Mouse (Mus musculus) stomach, embryonic 16.5 days (tissue): ENCODE measurements at regions not wholly inside any gene's neighbourhood (a gene's known extent, or its start where the extent isn't known, plus 50 kb on each side); places are given as distances from the start of the nearest gene placed in this dataset.
A peak's percentile ranks its signal among the peaks of the same experiment; 100 is the strongest.

Experiments used
- ATAC-seq: fragments of 200-750 bp; cut with Nextera tagmentation; 2 replicates; pipeline ENCODE4 v1.8.0; 2017; ENCODE audit warnings: moderate number of reproducible peaks, moderate TSS enrichment; ENCODE audit not compliant: insufficient read depth, low FRiP score
- H3K27ac ChIP-seq: fragments of 300-500 bp; sonication (generic); 2 replicates; pipeline ENCODE4 v1.5.1; 2014; ENCODE audit warnings: low read length
- H3K27me3 ChIP-seq: fragments of 300-500 bp; sonication (generic); 2 replicates; pipeline ENCODE4 v1.6.1; 2014; ENCODE audit warnings: low read length, control low read depth, mixed read lengths; ENCODE audit not compliant: control insufficient read depth, insufficient read depth
- H3K36me3 ChIP-seq: fragments of 300-500 bp; sonication (generic); 2 replicates; pipeline ENCODE4 v1.6.1; 2014; ENCODE audit warnings: low read length; ENCODE audit not compliant: control insufficient read depth, insufficient read depth
- H3K4me1 ChIP-seq: fragments of 300-500 bp; sonication (generic); 2 replicates; pipeline ENCODE4 v1.6.1; 2014; ENCODE audit warnings: low read length, control low read depth, mixed read lengths; ENCODE audit not compliant: control insufficient read depth, insufficient read depth
- H3K4me2 ChIP-seq: fragments of 300-500 bp; sonication (generic); 2 replicates; pipeline ENCODE4 v1.6.1; 2014; ENCODE audit warnings: low read depth, low read length, mixed read lengths
- H3K4me3 ChIP-seq: fragments of 300-500 bp; sonication (generic); replicated peaks from 2 replicates; pipeline ENCODE4 v1.5.1; 2014; ENCODE audit warnings: mild to moderate bottlenecking, low read length
- H3K9ac ChIP-seq: fragments of 300-500 bp; sonication (generic); 2 replicates; pipeline ENCODE4 v1.6.1; 2014; ENCODE audit warnings: low read length
- H3K9me3 ChIP-seq: fragments of 300-500 bp; sonication (generic); replicated peaks from 2 replicates; pipeline ENCODE4 v1.6.1; 2016; ENCODE audit warnings: low read length, control low read depth; ENCODE audit not compliant: control insufficient read depth
- WGBS: fragments of 180-500 bp; shearing (Covaris S2); extraction: QIAGEN DNeasy Blood & Tissue Kit; methylation state at CpG from one replicate; pipeline ENCODE4 v1.1.7; 2014; 5-methylcytosine and 5-hydroxymethylcytosine counted together

- Histone ChIP-seq H3K36me3 (no peaks in the 10 kb centered on the region), H3K9ac (no peak overlapping the region), H3K4me3 (no peak overlapping the region), H3K27me3 (no peaks in the 10 kb centered on the region), H3K4me2 (no peak overlapping the region), H3K4me1 (no peaks in the 10 kb centered on the region), H3K9me3 (no peaks in the 10 kb centered on the region), H3K27ac (no peak overlapping the region)
- 56% methylated on average over 9 of the region's 9 CpGs for WGBS
- ATAC-seq, result no peak
These were observed 108.4 kb upstream of the Twist2 start for GRCm38 (mm10) chr1:91692709-91693460.

DNA sequence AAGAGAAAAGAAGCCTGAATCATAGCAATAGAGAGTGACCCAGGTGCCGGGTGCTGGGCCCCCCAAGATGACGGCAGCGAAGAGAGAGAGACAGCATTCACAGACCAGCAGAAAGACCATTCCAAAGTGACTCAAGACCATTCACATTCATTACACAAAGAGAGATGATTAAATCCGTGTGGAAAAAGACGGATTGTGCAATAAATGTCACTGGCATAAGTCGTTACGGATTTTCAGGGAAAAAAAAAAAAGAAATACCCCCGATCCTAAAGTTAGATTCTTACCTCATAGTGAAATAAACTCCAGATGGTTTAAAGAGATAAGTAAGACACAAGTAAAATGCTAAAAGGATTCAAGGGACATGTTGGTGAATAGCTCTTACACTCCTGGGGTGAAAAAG, 104.2 kb upstream of the Twist2 start:
- no peaks in the 10 kb centered on the region for H3K27me3 ChIP-seq
- no peak overlapping the region for H3K27ac ChIP-seq
- no peak overlapping the region for H3K9ac ChIP-seq
- no peak overlapping the region for H3K4me2 ChIP-seq
- ATAC-seq, result no peak
- no peaks in the 10 kb centered on the region for H3K9me3 ChIP-seq
- no peaks in the 10 kb centered on the region for H3K36me3 ChIP-seq
- no peaks in the 10 kb centered on the region for H3K4me1 ChIP-seq
- H3K4me3 ChIP-seq, result no peak overlapping the region
- WGBS, result 63% methylated on average over 8 of the region's 8 CpGs

- no peaks in the 10 kb centered on the region for H3K36me3 ChIP-seq
- H3K4me1 ChIP-seq, result no peaks in the 10 kb centered on the region
- no peak overlapping the region for H3K27ac ChIP-seq
- H3K9ac ChIP-seq, result no peak overlapping the region
- no peaks in the 10 kb centered on the region for H3K9me3 ChIP-seq
- no peaks in the 10 kb centered on the region for H3K27me3 ChIP-seq
- peak; percentile 74; the same call in 1 of the 2 replicates for ATAC-seq
- WGBS, result 65% methylated on average over 12 of the region's 12 CpGs
- no peak overlapping the region for H3K4me3 ChIP-seq
- H3K4me2 ChIP-seq, result no peak overlapping the region
These were observed 99.8 kb upstream of the Twist2 start for GRCm38 (mm10) chr1:91701475-91701874.

DNA sequence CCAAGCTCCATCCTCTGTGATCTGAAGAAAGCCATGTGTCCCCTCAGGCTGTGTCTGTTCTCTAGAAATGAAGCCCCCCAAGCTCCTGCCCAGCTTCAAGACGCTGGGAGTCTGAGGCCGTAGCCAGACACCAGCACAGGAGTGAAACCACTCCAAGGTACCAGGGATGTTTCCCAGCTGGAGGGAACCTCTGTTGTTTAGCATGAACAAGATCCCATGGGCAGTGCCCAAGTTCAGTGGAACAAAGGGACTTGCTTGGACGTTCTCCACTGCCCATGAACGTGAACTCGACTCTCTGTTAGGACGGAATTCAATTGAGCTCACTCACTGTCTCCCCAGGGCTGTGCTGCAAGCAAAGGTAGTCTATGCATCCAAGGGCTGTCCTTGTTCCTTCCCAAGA, 99.2 kb upstream of the Twist2 start:
- Histone ChIP-seq H3K4me1 (no peaks in the 10 kb centered on the region), H3K27ac (no peak overlapping the region), H3K9me3 (no peaks in the 10 kb centered on the region), H3K36me3 (no peaks in the 10 kb centered on the region), H3K27me3 (no peaks in the 10 kb centered on the region), H3K9ac (no peak overlapping the region), H3K4me2 (no peak overlapping the region), H3K4me3 (no peak overlapping the region)
- 79% methylated on average over 6 of the region's 6 CpGs for WGBS
- ATAC-seq, result no peak

- no peak overlapping the region for H3K4me2 ChIP-seq
- H3K27ac ChIP-seq, result no peak overlapping the region
- H3K36me3 ChIP-seq, result no peaks in the 10 kb centered on the region
- H3K9me3 ChIP-seq, result no peaks in the 10 kb centered on the region
- no peaks in the 10 kb centered on the region for H3K4me1 ChIP-seq
- H3K27me3 ChIP-seq, result no peaks in the 10 kb centered on the region
- H3K9ac ChIP-seq, result no peak overlapping the region
- ATAC-seq, result no peak
- no peak overlapping the region for H3K4me3 ChIP-seq
These were observed 98.5 kb upstream of the Twist2 start for GRCm38 (mm10) chr1:91702737-91703136.

- Histone ChIP-seq H3K4me3 (no peak overlapping the region), H3K9ac (no peak overlapping the region), H3K27ac (no peak overlapping the region), H3K4me1 (peaks cover 14% of the 10 kb centered on the region), H3K4me2 (no peak overlapping the region), H3K36me3 (no peaks in the 10 kb centered on the region), H3K9me3 (no peaks in the 10 kb centered on the region), H3K27me3 (no peaks in the 10 kb centered on the region)
- ATAC-seq, result no peak
- 72% methylated on average over 9 of the region's 9 CpGs for WGBS
These were observed 95.8 kb upstream of the Twist2 start for GRCm38 (mm10) chr1:91705451-91705850.

DNA sequence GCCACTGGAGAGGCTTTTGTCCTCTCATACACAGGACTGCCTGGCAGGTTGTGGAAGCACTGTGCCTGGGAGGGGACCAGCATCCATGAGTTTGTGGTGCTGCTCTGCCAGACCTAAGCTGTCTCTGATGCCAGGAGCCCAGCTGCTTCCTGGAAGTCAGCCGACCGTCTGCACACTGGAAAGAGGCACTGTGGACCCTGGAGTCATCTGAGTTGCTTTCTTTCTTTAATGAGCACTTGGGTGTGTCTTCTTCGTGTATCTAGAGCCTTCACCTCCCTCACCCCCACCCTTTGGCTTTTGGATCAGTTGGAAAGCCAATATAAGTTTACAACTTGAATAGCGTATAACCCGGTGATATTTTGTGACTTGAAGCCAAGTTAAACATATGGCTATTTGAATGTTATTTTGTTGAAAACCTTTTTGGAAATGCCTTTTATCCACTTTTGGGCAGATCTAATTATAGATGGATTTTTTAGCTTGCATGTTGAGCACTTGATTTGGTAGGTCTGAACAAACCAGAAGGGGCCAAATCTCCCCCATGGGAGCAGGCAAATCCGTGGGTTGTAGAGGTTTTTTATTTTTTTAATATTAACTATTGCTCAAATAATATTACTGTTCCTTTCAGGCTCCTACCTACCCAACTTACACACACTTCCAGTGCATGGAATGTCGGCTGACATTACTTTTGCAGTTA, 92.6 kb upstream of the Twist2 start:
- no peaks in the 10 kb centered on the region for H3K36me3 ChIP-seq
- no peak overlapping the region for H3K4me2 ChIP-seq
- H3K4me1 ChIP-seq, result peaks cover 14% of the 10 kb centered on the region
- ATAC-seq, result no peak
- WGBS, result 54% methylated on average over 7 of the region's 7 CpGs
- no peak overlapping the region for H3K9ac ChIP-seq
- no peak overlapping the region for H3K27ac ChIP-seq
- no peaks in the 10 kb centered on the region for H3K9me3 ChIP-seq
- no peak overlapping the region for H3K4me3 ChIP-seq
- no peaks in the 10 kb centered on the region for H3K27me3 ChIP-seq

- H3K9ac ChIP-seq, result no peak overlapping the region
- no peak overlapping the region for H3K4me3 ChIP-seq
- H3K4me1 ChIP-seq, result peaks cover 14% of the 10 kb centered on the region
- H3K4me2 ChIP-seq, result no peak overlapping the region
- H3K27me3 ChIP-seq, result no peaks in the 10 kb centered on the region
- H3K36me3 ChIP-seq, result no peaks in the 10 kb centered on the region
- no peaks in the 10 kb centered on the region for H3K9me3 ChIP-seq
- no peak for ATAC-seq
- WGBS, result 76% methylated on average over 1 of the region's 1 CpGs
- no peak overlapping the region for H3K27ac ChIP-seq
These were observed 92.0 kb upstream of the Twist2 start for GRCm38 (mm10) chr1:91709244-91709600.

DNA sequence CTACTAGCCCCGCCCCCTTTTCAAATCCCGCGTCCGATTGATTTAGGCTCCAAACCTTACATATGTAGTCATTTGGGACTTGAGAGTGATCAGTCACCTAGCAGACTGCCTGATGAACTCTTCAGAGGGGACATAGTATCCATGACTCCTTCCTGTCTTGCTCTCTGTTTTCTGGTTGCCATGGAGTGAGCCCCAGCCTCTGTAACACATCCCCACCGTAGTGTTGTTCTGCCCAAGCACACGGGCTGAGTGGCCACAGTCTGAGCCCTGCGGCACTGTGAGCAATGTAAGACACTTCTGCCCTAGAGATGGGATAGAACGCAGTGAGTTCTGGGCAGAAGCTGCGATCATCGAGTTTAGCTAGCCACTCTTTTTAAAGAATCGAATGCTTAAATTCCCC, 88.1 kb upstream of the Twist2 start:
- H3K4me2 ChIP-seq, result no peak overlapping the region
- no peaks in the 10 kb centered on the region for H3K36me3 ChIP-seq
- WGBS, result 77% methylated on average over 11 of the region's 11 CpGs
- H3K27me3 ChIP-seq, result no peaks in the 10 kb centered on the region
- no peak for ATAC-seq
- no peaks in the 10 kb centered on the region for H3K9me3 ChIP-seq
- H3K4me3 ChIP-seq, result no peak overlapping the region
- H3K9ac ChIP-seq, result no peak overlapping the region
- peaks cover 16% of the 10 kb centered on the region for H3K4me1 ChIP-seq
- no peak overlapping the region for H3K27ac ChIP-seq
